Mouse (Mus musculus): Measurements from ENCODE around the gene Wdr20. TPM values are rescaled to one million over a fixed set of nuclear protein-coding genes. Genes with fewer than 3 reads are reported as not detected.
"Not testable (repeated sequence)": the region's sequence is repeated elsewhere in the genome, so short reads cannot be mapped to it uniquely, and the experiment has no call there.

Gene Wdr20
- polyA plus RNA-seq, 1 experiment from 2014 or later = 8.6 TPM

GRCm38 (mm10) chr12:110699171-110699547 lies 38.6 kb upstream of the Wdr20 start:
- Histone ChIP-seq H3K27ac (replicated peaks) (peak overlapping the region; percentile 87), H3K9me3 (replicated peaks) (no peaks in the 10 kb centered on the region)

GRCm38 (mm10) chr12:110700730-110701129 lies 37.0 kb upstream of the Wdr20 start:
- no peaks in the 10 kb centered on the region for H3K9me3 ChIP-seq (replicated peaks)
- peak overlapping the region; percentile 21; the same call in 1 of the 2 replicates for H3K9ac ChIP-seq
- no peak overlapping the region for H3K4me2 ChIP-seq
- no peak overlapping the region for H3K4me3 ChIP-seq (replicated peaks)
- H3K4me1 ChIP-seq (replicated peaks) = peaks cover 62% of the 10 kb centered on the region
- no peak for ATAC-seq (ENCODE audit: insufficient read depth)
- peak overlapping the region; percentile 87 for H3K27ac ChIP-seq (replicated peaks)
- H3K36me3 ChIP-seq (replicated peaks) = no peaks in the 10 kb centered on the region
- H3K27me3 ChIP-seq = no peaks in the 10 kb centered on the region
- WGBS (ENCODE audit: insufficient replicate concordance) = 50% methylated on average over 2 of the region's 2 CpGs

More at GRCm38 (mm10) chr12:110699171-110699547, 38.6 kb upstream of the Wdr20 start:
- H3K4me2 ChIP-seq = peak overlapping the region; percentile 69
- H3K9ac ChIP-seq = peak overlapping the region; percentile 47
- no peak for ATAC-seq (ENCODE audit: insufficient read depth)
- H3K4me3 ChIP-seq (replicated peaks) = peak overlapping the region; percentile 28
- H3K27me3 ChIP-seq = no peaks in the 10 kb centered on the region
- WGBS (ENCODE audit: insufficient replicate concordance) = 12% methylated on average over 2 of the region's 2 CpGs
- H3K36me3 ChIP-seq (replicated peaks) = peaks cover 7% of the 10 kb centered on the region
- H3K4me1 ChIP-seq (replicated peaks) = peaks cover 70% of the 10 kb centered on the region

- not testable (repeated sequence) for H3K4me3 ChIP-seq (replicated peaks); H3K36me3 ChIP-seq (replicated peaks); H3K4me2 ChIP-seq; H3K27me3 ChIP-seq; ATAC-seq (ENCODE audit: insufficient read depth); H3K9me3 ChIP-seq (replicated peaks); H3K9ac ChIP-seq
- 2% methylated on average over 3 of the region's 3 CpGs for WGBS (ENCODE audit: insufficient replicate concordance)
- Histone ChIP-seq H3K27ac (replicated peaks) (peak overlapping the region; percentile 87), H3K4me1 (replicated peaks) (peaks cover 66% of the 10 kb centered on the region)
Observed at GRCm38 (mm10) chr12:110701363-110701762, 36.4 kb upstream of the Wdr20 start.

- Histone ChIP-seq H3K4me1 (replicated peaks) (peaks cover 67% of the 10 kb centered on the region), H3K27ac (replicated peaks) (peak within 1 kb of the TSS; percentile 87), H3K4me3 (replicated peaks) (no peak within 1 kb of the TSS), H3K9me3 (replicated peaks) (no peaks in the 10 kb centered on the region), H3K27me3 (no peaks in the 10 kb centered on the region), H3K36me3 (replicated peaks) (no peaks in the 10 kb centered on the region), H3K4me2 (no peak within 1 kb of the TSS), H3K9ac (no peak within 1 kb of the TSS)
- ATAC-seq (ENCODE audit: insufficient read depth) = no peak
- WGBS (ENCODE audit: insufficient replicate concordance) = 51% methylated on average over 4 of the region's 4 CpGs
Observed at GRCm38 (mm10) chr12:110702556-110702955, 35.2 kb upstream of the Wdr20 start, which contains the start of gene Hsp90aa1. Hsp90aa1 (minus strand) TSS chr12:110702728.

GRCm38 (mm10) chr12:110703008-110703471 lies 34.7 kb upstream of the Wdr20 start:
- H3K4me1 ChIP-seq (replicated peaks) = peaks cover 62% of the 10 kb centered on the region
- no peak for ATAC-seq (ENCODE audit: insufficient read depth)

GRCm38 (mm10) chr12:110703682-110704081 lies 34.1 kb upstream of the Wdr20 start:
- Histone ChIP-seq H3K4me1 (replicated peaks) (peaks cover 56% of the 10 kb centered on the region), H3K9ac (no peak overlapping the region)
- no peak for ATAC-seq (ENCODE audit: insufficient read depth)

More at GRCm38 (mm10) chr12:110703008-110703471, 34.7 kb upstream of the Wdr20 start:
- H3K9ac ChIP-seq = no peak overlapping the region
- H3K4me3 ChIP-seq (replicated peaks) = no peak overlapping the region
- no peaks in the 10 kb centered on the region for H3K27me3 ChIP-seq
- H3K27ac ChIP-seq (replicated peaks) = no peak overlapping the region
- H3K9me3 ChIP-seq (replicated peaks) = no peaks in the 10 kb centered on the region
- WGBS (ENCODE audit: insufficient replicate concordance) = 30% methylated on average over 8 of the region's 8 CpGs
- H3K36me3 ChIP-seq (replicated peaks) = no peaks in the 10 kb centered on the region
- no peak overlapping the region for H3K4me2 ChIP-seq

GRCm38 (mm10) chr12:110705419-110705818 lies 32.3 kb upstream of the Wdr20 start:
- H3K36me3 ChIP-seq (replicated peaks); H3K9me3 ChIP-seq (replicated peaks); H3K9ac ChIP-seq; ATAC-seq (ENCODE audit: insufficient read depth); H3K4me3 ChIP-seq (replicated peaks); H3K27me3 ChIP-seq; H3K27ac ChIP-seq (replicated peaks); H3K4me2 ChIP-seq: not testable (repeated sequence)
- H3K4me1 ChIP-seq (replicated peaks) = peaks cover 38% of the 10 kb centered on the region
- WGBS (ENCODE audit: insufficient replicate concordance) = 71% methylated on average over 4 of the region's 4 CpGs

More at GRCm38 (mm10) chr12:110703682-110704081, 34.1 kb upstream of the Wdr20 start:
- no peaks in the 10 kb centered on the region for H3K36me3 ChIP-seq (replicated peaks)
- no peaks in the 10 kb centered on the region for H3K27me3 ChIP-seq
- no peaks in the 10 kb centered on the region for H3K9me3 ChIP-seq (replicated peaks)
- no peak overlapping the region for H3K4me2 ChIP-seq
- no peak overlapping the region for H3K27ac ChIP-seq (replicated peaks)
- WGBS (ENCODE audit: insufficient replicate concordance) = 54% methylated on average over 7 of the region's 7 CpGs
- H3K4me3 ChIP-seq (replicated peaks) = no peak overlapping the region

GRCm38 (mm10) chr12:110706337-110707231 lies 31.2 kb upstream of the Wdr20 start:
- peak; percentile 59 for ATAC-seq (ENCODE audit: insufficient read depth)
- Histone ChIP-seq H3K4me2 (peak overlapping the region; percentile 71), H3K9me3 (replicated peaks) (no peaks in the 10 kb centered on the region), H3K27ac (replicated peaks) (peak overlapping the region; percentile 49), H3K36me3 (replicated peaks) (no peaks in the 10 kb centered on the region), H3K4me3 (replicated peaks) (peak overlapping the region; percentile 56), H3K9ac (peak overlapping the region; percentile 33), H3K4me1 (replicated peaks) (peaks cover 27% of the 10 kb centered on the region), H3K27me3 (no peaks in the 10 kb centered on the region)
- 1% methylated on average over 27 of the region's 27 CpGs for WGBS (ENCODE audit: insufficient replicate concordance)

GRCm38 (mm10) chr12:110707451-110707850 lies 30.3 kb upstream of the Wdr20 start:
- Histone ChIP-seq H3K27me3 (no peaks in the 10 kb centered on the region), H3K9ac (no peak overlapping the region), H3K27ac (replicated peaks) (no peak overlapping the region), H3K4me2 (peak overlapping the region; percentile 71), H3K4me3 (replicated peaks) (0 out of 2 replicates have a peak overlapping the region, but pooled peaks have one; percentile 56), H3K4me1 (replicated peaks) (peaks cover 18% of the 10 kb centered on the region), H3K36me3 (replicated peaks) (no peaks in the 10 kb centered on the region), H3K9me3 (replicated peaks) (no peaks in the 10 kb centered on the region)
- 89% methylated on average over 7 of the region's 7 CpGs for WGBS (ENCODE audit: insufficient replicate concordance)
- no peak for ATAC-seq (ENCODE audit: insufficient read depth)

GRCm38 (mm10) chr12:110711270-110711669 lies 26.5 kb upstream of the Wdr20 start:
- Histone ChIP-seq H3K9ac (no peak overlapping the region), H3K27ac (replicated peaks) (no peak overlapping the region), H3K27me3 (no peaks in the 10 kb centered on the region), H3K9me3 (replicated peaks) (0 out of 2 replicates have a peak, but pooled peaks cover 2% of the 10 kb centered on the region), H3K4me3 (replicated peaks) (no peak overlapping the region), H3K4me2 (no peak overlapping the region), H3K36me3 (replicated peaks) (no peaks in the 10 kb centered on the region), H3K4me1 (replicated peaks) (peaks cover 12% of the 10 kb centered on the region)
- no peak for ATAC-seq (ENCODE audit: insufficient read depth)
- 58% methylated on average over 5 of the region's 5 CpGs for WGBS (ENCODE audit: insufficient replicate concordance)

GRCm38 (mm10) chr12:110713784-110714183 lies 24.0 kb upstream of the Wdr20 start:
- Histone ChIP-seq H3K4me3 (replicated peaks) (no peak overlapping the region), H3K27me3 (peaks cover 10% of the 10 kb centered on the region), H3K9me3 (replicated peaks) (0 out of 2 replicates have a peak, but pooled peaks cover 2% of the 10 kb centered on the region), H3K4me1 (replicated peaks) (no peaks in the 10 kb centered on the region), H3K36me3 (replicated peaks) (no peaks in the 10 kb centered on the region), H3K4me2 (no peak overlapping the region), H3K27ac (replicated peaks) (no peak overlapping the region), H3K9ac (no peak overlapping the region)
- no peak for ATAC-seq (ENCODE audit: insufficient read depth)
- WGBS (ENCODE audit: insufficient replicate concordance) = 82% methylated on average over 6 of the region's 6 CpGs

All from liver, embryonic 15.5 days (tissue).